Mouse (Mus musculus): Measurements from ENCODE around the gene 5730596B20Rik. TPM values are rescaled to one million over a fixed set of nuclear protein-coding genes. Genes with fewer than 3 reads are reported as not detected.

The 5730596B20Rik gene
- polyA plus RNA-seq, 1 experiment: not detected

DNA sequence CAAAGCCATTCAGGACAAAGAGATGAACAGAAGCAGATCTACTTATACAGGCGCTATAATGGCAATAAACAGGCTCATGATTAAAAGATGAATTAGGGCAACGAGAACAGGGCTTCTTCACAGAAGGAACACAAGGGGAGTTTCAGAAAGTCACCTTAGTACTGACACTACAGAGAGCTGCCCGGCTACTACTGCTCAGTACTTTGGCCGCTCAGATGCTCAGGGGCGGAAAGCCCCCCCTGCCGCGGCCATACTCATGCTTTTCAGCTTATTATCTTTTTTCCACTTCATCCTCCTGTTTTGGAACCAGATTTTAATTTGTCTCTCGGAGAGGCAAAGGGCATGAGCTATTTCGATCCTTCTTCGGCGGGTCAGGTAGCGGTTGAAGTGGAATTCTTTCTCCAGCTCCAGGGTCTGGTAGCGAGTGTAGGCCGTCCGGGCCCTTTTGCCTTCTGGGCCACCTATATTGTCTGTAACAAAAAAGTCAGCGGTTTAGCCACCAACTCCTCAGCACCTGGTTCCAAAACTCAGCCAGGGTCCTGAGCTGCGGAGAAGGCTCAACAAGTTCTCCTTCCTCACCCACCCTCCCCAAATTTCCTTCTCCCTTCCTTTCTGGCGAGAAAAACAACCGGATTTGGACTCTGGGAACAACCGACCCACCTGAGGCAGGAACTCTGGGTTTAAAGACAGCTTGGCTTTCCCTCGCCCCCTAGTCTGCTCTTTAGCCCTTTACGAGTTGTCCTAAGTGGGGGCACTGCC is 25.2 kb downstream of the 5730596B20Rik start:
- H3K27ac ChIP-seq (ENCODE audit: insufficient read depth, low read length): no peak overlapping the region
- TF ChIP-seq POLR2A (IDR thresholded peaks at IDR 0.05; ENCODE audit: extremely low read depth, insufficient read depth, low read length) (no peak), CTCF (IDR thresholded peaks at IDR 0.05; ENCODE audit: extremely low read depth, insufficient read depth, low read length) (no peak)
- no peak overlapping the region for H3K4me3 ChIP-seq (ENCODE audit: insufficient read depth, low read length)
- no peaks in the 10 kb centered on the region for H3K4me1 ChIP-seq (ENCODE audit: control insufficient read depth, insufficient read depth, low read length)

DNA sequence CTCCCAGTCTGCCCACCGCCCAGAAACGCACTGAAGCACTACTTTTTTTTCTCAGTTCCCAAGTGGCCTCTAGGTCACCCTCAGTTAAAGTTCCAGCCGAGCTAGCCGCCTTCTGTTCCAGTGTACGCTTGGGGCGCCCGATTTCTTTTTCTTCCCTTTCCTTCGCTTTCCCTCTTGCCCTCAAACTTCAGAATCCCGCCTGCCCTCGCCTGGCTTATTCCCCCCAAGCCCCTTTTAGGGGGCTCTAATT is 25.7 kb downstream of the 5730596B20Rik start:
- no peak overlapping the region for H3K27ac ChIP-seq (ENCODE audit: insufficient read depth, low read length)
- H3K4me3 ChIP-seq (ENCODE audit: insufficient read depth, low read length): no peak overlapping the region

DNA sequence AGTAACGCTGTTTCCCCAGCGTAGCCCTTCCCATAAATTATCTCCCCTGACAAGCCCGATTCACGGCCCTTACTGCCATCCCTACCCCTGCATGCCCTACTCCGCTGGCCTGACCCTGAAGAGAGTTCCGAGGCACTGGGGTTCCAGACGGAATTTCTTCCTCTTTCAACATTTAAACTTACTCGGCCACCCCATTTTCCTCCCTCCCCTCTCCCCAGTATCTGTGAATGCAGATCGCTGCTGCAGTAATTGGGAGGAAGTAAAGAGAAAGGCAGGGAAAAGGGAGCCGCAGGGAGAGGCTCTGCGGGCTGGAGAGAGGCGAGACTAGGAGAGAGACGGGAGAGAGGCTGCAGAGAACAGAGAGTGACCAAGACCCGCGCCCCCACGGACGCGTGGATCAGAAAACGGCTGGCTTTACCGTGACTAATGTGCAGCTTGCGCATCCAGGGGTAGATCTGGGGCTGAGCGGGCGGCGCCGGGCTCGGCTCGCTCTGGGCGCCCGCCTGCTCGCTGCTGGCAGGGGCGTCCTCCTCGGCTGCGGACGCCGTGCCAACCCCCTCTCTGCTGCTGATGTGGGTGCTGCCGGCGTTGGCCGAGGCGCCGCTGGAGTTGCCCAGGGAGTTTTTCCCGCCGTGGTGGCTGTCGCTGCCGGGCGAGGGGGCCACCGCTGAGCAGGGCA is 26.2 kb downstream of the 5730596B20Rik start:
- Histone ChIP-seq H3K4me3 (ENCODE audit: insufficient read depth, low read length) (no peak overlapping the region), H3K4me1 (ENCODE audit: control insufficient read depth, insufficient read depth, low read length) (no peaks in the 10 kb centered on the region), H3K27ac (ENCODE audit: insufficient read depth, low read length) (no peak overlapping the region)
- TF ChIP-seq POLR2A (IDR thresholded peaks at IDR 0.05; ENCODE audit: extremely low read depth, insufficient read depth, low read length): no peak
- no peak for TF ChIP-seq CTCF (IDR thresholded peaks at IDR 0.05; ENCODE audit: extremely low read depth, insufficient read depth, low read length)

More for the DNA sequence above, 25.7 kb downstream of the 5730596B20Rik start:
- H3K4me1 ChIP-seq (ENCODE audit: control insufficient read depth, insufficient read depth, low read length): no peaks in the 10 kb centered on the region
- TF ChIP-seq POLR2A (IDR thresholded peaks at IDR 0.05; ENCODE audit: extremely low read depth, insufficient read depth, low read length): no peak
- no peak for TF ChIP-seq CTCF (IDR thresholded peaks at IDR 0.05; ENCODE audit: extremely low read depth, insufficient read depth, low read length)

DNA sequence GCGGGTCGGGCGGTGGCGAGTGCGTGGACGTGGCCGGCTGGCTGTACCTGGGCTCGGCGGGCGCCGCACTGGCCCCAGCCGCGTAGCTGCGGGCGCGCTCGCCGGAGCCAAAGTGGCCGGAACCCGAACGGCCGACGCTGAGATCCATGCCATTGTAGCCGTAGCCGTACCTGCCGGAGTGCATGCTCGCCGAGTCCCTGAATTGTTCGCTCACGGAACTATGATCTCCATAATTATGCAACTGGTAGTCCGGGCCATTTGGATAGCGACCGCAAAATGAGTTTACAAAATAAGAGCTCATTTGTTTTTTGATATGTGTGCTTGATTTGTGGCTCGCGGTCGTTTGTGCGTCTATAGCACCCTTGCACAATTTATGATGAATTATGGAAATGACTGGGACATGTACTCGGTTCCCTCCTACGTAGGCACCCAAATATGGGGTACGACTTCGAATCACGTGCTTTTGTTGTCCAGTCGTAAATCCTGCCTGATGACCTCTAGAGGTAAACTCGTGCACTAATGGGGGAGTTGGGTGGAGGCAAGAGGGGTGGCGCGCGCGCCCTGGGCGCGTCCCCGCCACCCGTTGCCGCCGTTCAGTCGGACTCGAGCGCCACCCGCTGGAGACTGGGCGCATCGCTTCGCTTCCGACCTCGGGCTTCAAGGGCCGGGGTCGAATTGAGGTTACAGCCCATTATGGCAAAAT is 26.9 kb downstream of the 5730596B20Rik start, which contains the start of gene Hoxa5:
Hoxa5 (minus strand) TSS at position 538 of the 703 bp plus-strand sequence.
- no peak within 1 kb of the TSS for H3K4me3 ChIP-seq (ENCODE audit: insufficient read depth, low read length)
- H3K4me1 ChIP-seq (ENCODE audit: control insufficient read depth, insufficient read depth, low read length): no peaks in the 10 kb centered on the region
- TF ChIP-seq CTCF (IDR thresholded peaks at IDR 0.05; ENCODE audit: extremely low read depth, insufficient read depth, low read length) (no peak), POLR2A (IDR thresholded peaks at IDR 0.05; ENCODE audit: extremely low read depth, insufficient read depth, low read length) (no peak)
- no peak within 1 kb of the TSS for H3K27ac ChIP-seq (ENCODE audit: insufficient read depth, low read length)

DNA sequence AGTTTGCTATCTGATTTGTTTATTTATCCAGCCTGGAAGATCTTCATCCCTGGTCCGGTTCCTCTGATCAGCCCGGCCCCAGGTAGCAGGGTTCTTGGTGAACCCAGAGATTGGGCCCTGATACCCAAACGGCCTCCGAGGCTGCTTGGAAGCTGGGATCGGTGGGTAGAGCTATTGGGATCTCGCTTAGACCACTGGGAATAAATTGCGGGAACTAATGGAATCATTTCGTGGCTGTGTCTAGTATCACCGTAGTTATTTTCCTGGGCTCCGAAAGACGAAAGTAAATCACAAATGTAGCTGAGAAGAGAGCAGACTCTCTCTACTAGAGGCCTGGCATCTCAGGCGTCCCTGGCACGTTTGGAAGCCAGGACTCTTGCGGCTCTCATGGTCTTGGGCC is 27.9 kb downstream of the 5730596B20Rik start:
- TF ChIP-seq CTCF (IDR thresholded peaks at IDR 0.05; ENCODE audit: extremely low read depth, insufficient read depth, low read length) (no peak), POLR2A (IDR thresholded peaks at IDR 0.05; ENCODE audit: extremely low read depth, insufficient read depth, low read length) (no peak)

DNA sequence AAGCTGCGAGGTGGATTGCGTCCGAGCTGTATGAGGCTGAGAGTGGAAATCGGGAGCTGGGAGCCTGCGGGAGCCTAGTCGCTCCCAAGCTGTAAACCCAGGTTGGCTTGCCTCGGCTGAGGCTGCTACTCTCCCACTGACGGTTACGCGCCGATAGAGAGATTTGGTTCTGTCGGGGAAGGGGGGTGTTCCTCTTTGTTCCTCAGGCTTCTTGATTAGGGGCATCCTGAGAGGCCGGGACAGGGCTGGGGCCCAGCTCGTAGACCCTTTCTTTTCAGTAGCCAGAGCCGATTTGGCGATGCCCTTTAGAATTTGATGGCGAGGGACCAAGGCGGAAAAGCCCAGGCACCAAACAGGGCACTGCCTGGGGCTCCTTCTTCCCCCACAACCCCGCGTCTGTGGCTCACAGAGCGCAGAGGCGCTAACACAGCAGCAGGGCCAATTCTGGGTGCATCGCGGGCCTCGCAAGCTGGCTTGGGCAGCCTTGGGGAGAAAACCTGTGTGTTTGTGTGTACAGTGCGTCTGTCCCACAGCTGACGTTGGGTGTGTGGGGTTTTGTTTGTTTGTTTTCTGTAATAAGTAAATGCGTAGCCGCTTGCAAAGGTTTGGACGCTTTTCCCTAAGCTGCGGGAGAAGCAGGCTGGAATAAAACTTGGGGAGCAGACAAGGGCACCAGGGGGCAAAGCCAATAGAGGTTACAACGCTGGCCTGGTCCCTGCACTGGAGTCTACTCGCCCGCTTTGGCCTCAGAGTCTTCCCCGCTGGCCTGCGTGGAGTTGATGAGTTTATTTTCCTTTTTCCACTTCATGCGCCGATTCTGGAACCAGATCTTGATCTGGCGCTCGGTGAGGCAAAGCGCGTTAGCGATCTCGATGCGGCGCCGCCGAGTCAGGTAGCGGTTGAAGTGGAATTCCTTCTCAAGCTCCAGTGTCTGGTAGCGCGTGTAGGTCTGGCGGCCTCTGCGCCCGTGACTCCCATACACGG is 28.6 kb downstream of the 5730596B20Rik start:
- TF ChIP-seq POLR2A (IDR thresholded peaks at IDR 0.05; ENCODE audit: extremely low read depth, insufficient read depth, low read length): no peak
- no peak for TF ChIP-seq CTCF (IDR thresholded peaks at IDR 0.05; ENCODE audit: extremely low read depth, insufficient read depth, low read length)
- H3K4me1 ChIP-seq (ENCODE audit: control insufficient read depth, insufficient read depth, low read length): no peaks in the 10 kb centered on the region
- no peak overlapping the region for H3K4me3 ChIP-seq (ENCODE audit: insufficient read depth, low read length)
- no peak overlapping the region for H3K27ac ChIP-seq (ENCODE audit: insufficient read depth, low read length)

More for the DNA sequence above, 27.9 kb downstream of the 5730596B20Rik start:
- Histone ChIP-seq H3K27ac (ENCODE audit: insufficient read depth, low read length) (no peak overlapping the region), H3K4me1 (ENCODE audit: control insufficient read depth, insufficient read depth, low read length) (no peaks in the 10 kb centered on the region), H3K4me3 (ENCODE audit: insufficient read depth, low read length) (no peak overlapping the region)

DNA sequence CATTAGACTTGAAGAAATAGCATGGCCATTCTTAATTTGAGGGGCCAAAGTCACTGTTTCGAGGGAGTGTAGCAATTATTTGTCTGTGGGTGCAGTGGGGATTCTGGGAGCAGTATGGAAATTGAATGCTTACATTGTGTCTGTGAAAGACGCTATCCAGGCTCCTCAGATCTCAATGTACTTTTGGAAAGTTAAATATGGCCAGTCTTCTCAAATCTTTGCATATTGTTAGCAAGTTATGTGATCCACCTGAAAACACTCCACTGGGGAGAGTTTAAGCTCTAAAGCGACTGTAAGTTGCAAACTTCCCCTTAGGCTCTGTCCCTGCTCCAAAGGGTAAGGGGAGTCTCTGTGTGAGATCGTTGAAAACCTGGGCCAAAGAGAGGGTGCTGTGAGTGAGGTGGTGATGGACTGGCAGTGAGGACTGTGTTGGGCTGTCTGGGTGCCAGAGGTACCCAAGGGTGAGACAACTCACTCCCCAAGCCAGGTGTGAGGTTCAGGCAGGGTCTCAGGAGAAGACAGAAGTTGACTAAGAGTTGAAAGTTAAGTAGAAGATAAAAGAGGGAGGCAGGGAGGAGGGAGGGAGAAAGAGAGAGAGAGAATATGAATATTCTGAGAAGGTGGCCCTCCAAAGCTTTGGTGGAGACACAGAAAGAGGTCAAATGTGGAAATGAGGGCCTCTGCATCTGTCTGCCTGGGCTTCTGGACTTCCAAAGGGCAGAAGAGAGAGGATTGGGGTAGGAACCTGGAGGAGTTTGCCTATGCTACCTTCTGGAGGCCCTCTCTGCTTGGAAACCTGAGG is 29.8 kb downstream of the 5730596B20Rik start:
- no peak overlapping the region for H3K27ac ChIP-seq (ENCODE audit: insufficient read depth, low read length)
- no peaks in the 10 kb centered on the region for H3K4me1 ChIP-seq (ENCODE audit: control insufficient read depth, insufficient read depth, low read length)
- no peak for TF ChIP-seq POLR2A (IDR thresholded peaks at IDR 0.05; ENCODE audit: extremely low read depth, insufficient read depth, low read length)
- TF ChIP-seq CTCF (IDR thresholded peaks at IDR 0.05; ENCODE audit: extremely low read depth, insufficient read depth, low read length): no peak
- H3K4me3 ChIP-seq (ENCODE audit: insufficient read depth, low read length): no peak overlapping the region

DNA sequence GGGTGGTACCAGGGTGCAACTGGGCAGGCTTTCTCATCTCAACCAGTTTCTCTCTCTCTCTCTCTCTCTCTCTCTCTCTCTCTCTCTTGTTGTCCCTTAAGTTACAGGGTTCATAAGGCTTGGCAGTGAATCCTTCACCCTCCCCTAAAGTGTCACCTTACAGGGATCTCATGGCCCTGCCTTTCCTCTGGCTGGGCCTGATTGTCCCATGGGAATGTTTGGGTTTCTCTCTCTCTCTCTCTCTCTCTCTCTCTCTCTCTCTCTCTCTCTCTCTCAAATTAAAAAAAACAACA is 30.3 kb downstream of the 5730596B20Rik start:
- Histone ChIP-seq H3K4me3 (ENCODE audit: insufficient read depth, low read length) (no peak overlapping the region), H3K4me1 (ENCODE audit: control insufficient read depth, insufficient read depth, low read length) (no peaks in the 10 kb centered on the region), H3K27ac (ENCODE audit: insufficient read depth, low read length) (no peak overlapping the region)
- TF ChIP-seq CTCF (IDR thresholded peaks at IDR 0.05; ENCODE audit: extremely low read depth, insufficient read depth, low read length) (no peak), POLR2A (IDR thresholded peaks at IDR 0.05; ENCODE audit: extremely low read depth, insufficient read depth, low read length) (no peak)

Data from cortical plate, adult 2 months (tissue).